Mouse (Mus musculus): ENCODE data around the gene Tshz2. TPM values are rescaled to one million over a fixed set of nuclear protein-coding genes. Genes with fewer than 3 reads are reported as not detected.

The Tshz2 gene
- polyA plus RNA-seq, 1 experiment from 2014 or later = 5.4 TPM

DNA sequence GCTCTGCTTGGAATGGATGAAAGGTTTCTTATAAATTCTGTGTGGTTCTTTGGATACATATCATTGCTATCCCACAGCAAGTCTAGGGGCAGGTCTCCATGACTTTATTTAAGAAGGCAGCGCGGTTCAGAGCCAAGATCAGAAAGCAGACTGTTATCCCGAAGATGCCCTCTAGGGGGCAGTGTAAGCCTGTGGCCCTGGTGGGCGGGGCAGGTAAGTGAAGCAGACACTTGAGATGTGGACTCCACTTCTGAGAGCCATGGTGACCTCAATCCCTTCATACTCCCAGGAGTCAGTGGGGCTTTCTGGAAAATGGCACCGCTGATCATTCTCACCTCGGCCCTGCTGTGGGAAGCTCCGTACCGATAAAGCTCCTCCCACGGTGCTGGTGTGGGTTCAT, 422.6 kb downstream of the Tshz2 start:
- Histone ChIP-seq H3K9ac (ENCODE audit: low read depth, low read length) (no peak overlapping the region), H3K4me3 (ENCODE audit: low read depth, low read length) (no peak overlapping the region), H3K27ac (ENCODE audit: low read depth, low read length) (no peak overlapping the region), H3K9me3 (ENCODE audit: control insufficient read depth, low read length) (no peaks in the 10 kb centered on the region), H3K4me2 (no peak overlapping the region), H3K36me3 (ENCODE audit: control insufficient read depth, insufficient read depth, low read length) (no peaks in the 10 kb centered on the region), H3K4me1 (replicated peaks; ENCODE audit: control insufficient read depth, insufficient read depth, low read length) (no peaks in the 10 kb centered on the region), H3K27me3 (replicated peaks; ENCODE audit: control insufficient read depth, insufficient read depth, low read length) (no peaks in the 10 kb centered on the region)
- 31% methylated on average over 9 of the region's 9 CpGs for WGBS
- DNase-seq (ENCODE audit: low spot score) (peak; percentile 61), ATAC-seq (replicated peaks; ENCODE audit: low FRiP score) (0 out of 2 replicates have a peak, but pooled peaks have one; percentile 35)

DNA sequence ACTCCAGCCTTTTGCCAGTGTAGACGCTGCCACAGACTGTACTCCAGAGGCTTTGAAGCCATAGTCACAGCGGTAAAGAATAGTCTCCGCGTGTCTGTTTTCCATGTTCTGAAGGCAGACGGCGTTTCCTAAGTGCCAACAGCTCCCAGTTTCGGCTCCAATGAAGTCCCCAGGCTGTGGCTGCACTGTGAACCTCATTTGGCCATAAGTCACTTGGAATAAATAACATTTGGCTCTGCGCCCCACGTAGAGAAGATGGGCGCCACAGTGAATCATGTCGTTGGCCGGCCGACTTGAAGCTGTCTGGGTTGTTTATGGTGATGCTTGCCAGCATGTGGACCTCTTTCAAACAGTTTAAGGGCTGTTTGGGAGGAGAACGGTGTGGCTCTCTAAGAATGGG, 426.0 kb downstream of the Tshz2 start:
- no peak overlapping the region for H3K9ac ChIP-seq (ENCODE audit: low read depth, low read length)
- H3K36me3 ChIP-seq (ENCODE audit: control insufficient read depth, insufficient read depth, low read length) = no peaks in the 10 kb centered on the region
- no peak overlapping the region for H3K4me3 ChIP-seq (ENCODE audit: low read depth, low read length)
- 89% methylated on average over 14 of the region's 14 CpGs for WGBS
- H3K27ac ChIP-seq (ENCODE audit: low read depth, low read length) = no peak overlapping the region
- H3K4me2 ChIP-seq = no peak overlapping the region
- no peak for DNase-seq (ENCODE audit: low spot score)
- no peaks in the 10 kb centered on the region for H3K27me3 ChIP-seq (replicated peaks; ENCODE audit: control insufficient read depth, insufficient read depth, low read length)
- no peak for ATAC-seq (replicated peaks; ENCODE audit: low FRiP score)
- no peaks in the 10 kb centered on the region for H3K9me3 ChIP-seq (ENCODE audit: control insufficient read depth, low read length)
- H3K4me1 ChIP-seq (replicated peaks; ENCODE audit: control insufficient read depth, insufficient read depth, low read length) = no peaks in the 10 kb centered on the region

GRCm38 (mm10) chr2:170060066-170060465, 427.3 kb downstream of the Tshz2 start:
- no peak overlapping the region for H3K4me2 ChIP-seq
- ATAC-seq (replicated peaks; ENCODE audit: low FRiP score) (no peak), DNase-seq (ENCODE audit: low spot score) (peak; percentile 46)
- H3K36me3 ChIP-seq (ENCODE audit: control insufficient read depth, insufficient read depth, low read length) = no peaks in the 10 kb centered on the region
- no peaks in the 10 kb centered on the region for H3K4me1 ChIP-seq (replicated peaks; ENCODE audit: control insufficient read depth, insufficient read depth, low read length)
- no peak overlapping the region for H3K27ac ChIP-seq (ENCODE audit: low read depth, low read length)
- no peak overlapping the region for H3K4me3 ChIP-seq (ENCODE audit: low read depth, low read length)
- 59% methylated on average over 4 of the region's 4 CpGs for WGBS
- no peaks in the 10 kb centered on the region for H3K9me3 ChIP-seq (ENCODE audit: control insufficient read depth, low read length)
- no peaks in the 10 kb centered on the region for H3K27me3 ChIP-seq (replicated peaks; ENCODE audit: control insufficient read depth, insufficient read depth, low read length)
- H3K9ac ChIP-seq (ENCODE audit: low read depth, low read length) = no peak overlapping the region

GRCm38 (mm10) chr2:170062378-170062777, 429.6 kb downstream of the Tshz2 start:
- no peak overlapping the region for H3K4me3 ChIP-seq (ENCODE audit: low read depth, low read length)
- DNase-seq (ENCODE audit: low spot score) (no peak), ATAC-seq (replicated peaks; ENCODE audit: low FRiP score) (no peak)
- H3K36me3 ChIP-seq (ENCODE audit: control insufficient read depth, insufficient read depth, low read length) = no peaks in the 10 kb centered on the region
- no peak overlapping the region for H3K4me2 ChIP-seq
- H3K27ac ChIP-seq (ENCODE audit: low read depth, low read length) = no peak overlapping the region
- no peaks in the 10 kb centered on the region for H3K27me3 ChIP-seq (replicated peaks; ENCODE audit: control insufficient read depth, insufficient read depth, low read length)
- no peaks in the 10 kb centered on the region for H3K9me3 ChIP-seq (ENCODE audit: control insufficient read depth, low read length)
- WGBS = 73% methylated on average over 3 of the region's 3 CpGs
- H3K4me1 ChIP-seq (replicated peaks; ENCODE audit: control insufficient read depth, insufficient read depth, low read length) = no peaks in the 10 kb centered on the region
- H3K9ac ChIP-seq (ENCODE audit: low read depth, low read length) = no peak overlapping the region

- no peak for DNase-seq (ENCODE audit: low spot score)
- no peak overlapping the region for H3K27ac ChIP-seq (ENCODE audit: low read depth, low read length)
- no peak overlapping the region for H3K4me2 ChIP-seq
These were observed 437.2 kb downstream of the Tshz2 start for GRCm38 (mm10) chr2:170069976-170070375.

DNA sequence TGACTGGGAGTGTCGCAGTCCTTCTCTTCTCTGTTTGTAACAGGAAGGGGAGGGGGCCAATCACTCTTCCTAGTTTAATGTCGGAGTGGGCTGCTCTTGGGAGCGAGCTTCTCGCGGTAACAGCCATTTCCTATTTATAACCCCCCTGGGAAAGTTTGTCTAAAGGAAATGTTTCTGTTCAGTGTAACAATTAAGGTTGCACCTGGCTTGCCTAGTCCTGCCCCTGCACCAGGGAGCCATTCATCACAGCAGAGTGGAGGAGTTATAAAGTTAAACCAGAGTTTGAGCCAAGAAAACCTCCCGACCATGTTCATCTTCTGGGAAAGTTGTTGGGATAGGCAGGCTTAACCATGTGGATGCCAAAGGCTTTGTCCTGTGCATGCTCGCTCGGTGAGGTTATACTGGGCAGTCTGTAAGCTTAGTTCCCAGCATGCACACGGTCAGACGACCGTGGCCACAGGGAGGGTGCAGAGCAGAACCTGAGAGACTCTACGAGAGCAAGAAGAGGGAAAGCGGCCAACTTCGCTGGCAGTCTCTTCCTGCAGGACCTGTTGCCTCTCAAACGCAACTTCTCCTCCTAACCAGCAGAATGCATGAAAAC, 437.9 kb downstream of the Tshz2 start:
- Histone ChIP-seq H3K9ac (ENCODE audit: low read depth, low read length) (no peak overlapping the region), H3K4me2 (peak overlapping the region; percentile 23; the same call in 1 of the 2 replicates), H3K4me3 (ENCODE audit: low read depth, low read length) (no peak overlapping the region), H3K4me1 (replicated peaks; ENCODE audit: control insufficient read depth, insufficient read depth, low read length) (no peaks in the 10 kb centered on the region), H3K9me3 (ENCODE audit: control insufficient read depth, low read length) (no peaks in the 10 kb centered on the region), H3K27me3 (replicated peaks; ENCODE audit: control insufficient read depth, insufficient read depth, low read length) (no peaks in the 10 kb centered on the region), H3K36me3 (ENCODE audit: control insufficient read depth, insufficient read depth, low read length) (no peaks in the 10 kb centered on the region), H3K27ac (ENCODE audit: low read depth, low read length) (no peak overlapping the region)
- WGBS = 36% methylated on average over 15 of the region's 15 CpGs
- no peak for ATAC-seq (replicated peaks; ENCODE audit: low FRiP score)
- DNase-seq (ENCODE audit: low spot score) = peak; percentile 33

More at GRCm38 (mm10) chr2:170069976-170070375, 437.2 kb downstream of the Tshz2 start:
- H3K4me1 ChIP-seq (replicated peaks; ENCODE audit: control insufficient read depth, insufficient read depth, low read length) = no peaks in the 10 kb centered on the region
- WGBS = 79% methylated on average over 5 of the region's 5 CpGs
- no peaks in the 10 kb centered on the region for H3K36me3 ChIP-seq (ENCODE audit: control insufficient read depth, insufficient read depth, low read length)
- H3K9me3 ChIP-seq (ENCODE audit: control insufficient read depth, low read length) = no peaks in the 10 kb centered on the region
- H3K9ac ChIP-seq (ENCODE audit: low read depth, low read length) = no peak overlapping the region
- no peaks in the 10 kb centered on the region for H3K27me3 ChIP-seq (replicated peaks; ENCODE audit: control insufficient read depth, insufficient read depth, low read length)
- ATAC-seq (replicated peaks; ENCODE audit: low FRiP score) = no peak
- no peak overlapping the region for H3K4me3 ChIP-seq (ENCODE audit: low read depth, low read length)

DNA sequence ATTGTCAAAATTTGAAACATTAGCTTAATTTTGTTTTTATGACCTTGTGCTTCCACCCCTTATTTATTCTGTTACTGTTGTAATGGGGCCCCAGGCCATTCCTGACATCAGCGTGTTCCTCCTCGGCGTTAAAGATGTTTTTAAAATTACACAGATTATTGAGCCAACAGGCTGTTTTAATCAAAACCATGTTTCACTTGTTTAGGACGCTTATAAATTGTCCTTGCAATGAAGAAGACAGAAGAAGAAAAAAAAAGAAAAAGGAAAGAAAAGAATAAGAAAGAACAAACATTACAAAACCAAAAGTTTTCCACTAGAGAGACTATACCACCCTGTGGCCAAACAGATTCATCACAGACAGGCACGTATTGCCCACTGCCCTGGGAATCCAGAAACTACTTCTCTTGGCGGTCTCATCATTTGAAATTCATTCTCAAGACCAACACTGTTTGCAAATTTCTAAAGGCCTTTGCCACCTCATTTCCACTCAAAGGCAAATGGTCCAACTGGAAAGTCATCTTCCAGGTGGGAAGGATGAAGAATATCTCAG, 444.2 kb downstream of the Tshz2 start:
- DNase-seq (ENCODE audit: low spot score) = no peak
- ATAC-seq (replicated peaks; ENCODE audit: low FRiP score) = no peak
- no peak overlapping the region for H3K4me3 ChIP-seq (ENCODE audit: low read depth, low read length)
- H3K9ac ChIP-seq (ENCODE audit: low read depth, low read length) = no peak overlapping the region
- no peak overlapping the region for H3K27ac ChIP-seq (ENCODE audit: low read depth, low read length)
- no peaks in the 10 kb centered on the region for H3K4me1 ChIP-seq (replicated peaks; ENCODE audit: control insufficient read depth, insufficient read depth, low read length)
- no peaks in the 10 kb centered on the region for H3K27me3 ChIP-seq (replicated peaks; ENCODE audit: control insufficient read depth, insufficient read depth, low read length)
- H3K36me3 ChIP-seq (ENCODE audit: control insufficient read depth, insufficient read depth, low read length) = no peaks in the 10 kb centered on the region
- 77% methylated on average over 6 of the region's 6 CpGs for WGBS
- H3K4me2 ChIP-seq = no peak overlapping the region
- no peaks in the 10 kb centered on the region for H3K9me3 ChIP-seq (ENCODE audit: control insufficient read depth, low read length)

DNA sequence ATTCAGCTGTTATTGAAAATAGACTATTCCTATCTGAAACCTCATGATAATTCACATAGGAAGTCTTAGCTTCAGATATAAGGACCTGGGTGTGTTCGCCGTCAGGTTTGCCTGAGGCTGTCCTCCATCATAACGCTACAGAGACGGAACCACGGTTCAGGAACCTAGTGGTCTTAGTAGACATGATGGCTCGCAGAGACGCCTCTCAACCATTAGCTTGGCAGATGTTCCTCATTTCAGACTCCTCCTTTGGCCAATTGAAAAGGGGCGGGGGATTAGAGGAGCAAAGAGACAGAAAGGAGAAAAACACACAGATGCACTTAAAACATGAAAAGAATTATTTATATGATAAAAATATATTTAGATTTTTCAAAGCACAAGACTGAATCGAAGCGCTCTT, 445.2 kb downstream of the Tshz2 start:
- Histone ChIP-seq H3K36me3 (ENCODE audit: control insufficient read depth, insufficient read depth, low read length) (no peaks in the 10 kb centered on the region), H3K27me3 (replicated peaks; ENCODE audit: control insufficient read depth, insufficient read depth, low read length) (no peaks in the 10 kb centered on the region), H3K4me1 (replicated peaks; ENCODE audit: control insufficient read depth, insufficient read depth, low read length) (no peaks in the 10 kb centered on the region), H3K4me3 (ENCODE audit: low read depth, low read length) (no peak overlapping the region), H3K9me3 (ENCODE audit: control insufficient read depth, low read length) (no peaks in the 10 kb centered on the region), H3K4me2 (no peak overlapping the region), H3K9ac (ENCODE audit: low read depth, low read length) (no peak overlapping the region), H3K27ac (ENCODE audit: low read depth, low read length) (no peak overlapping the region)
- ATAC-seq (replicated peaks; ENCODE audit: low FRiP score) = no peak
- no peak for DNase-seq (ENCODE audit: low spot score)
- 66% methylated on average over 10 of the region's 10 CpGs for WGBS

GRCm38 (mm10) chr2:170078442-170079017, 445.7 kb downstream of the Tshz2 start:
- no peaks in the 10 kb centered on the region for H3K9me3 ChIP-seq (ENCODE audit: control insufficient read depth, low read length)
- no peaks in the 10 kb centered on the region for H3K36me3 ChIP-seq (ENCODE audit: control insufficient read depth, insufficient read depth, low read length)
- DNase-seq (ENCODE audit: low spot score) (no peak), ATAC-seq (replicated peaks; ENCODE audit: low FRiP score) (no peak; the same call in 1 of the 2 replicates)
- H3K4me1 ChIP-seq (replicated peaks; ENCODE audit: control insufficient read depth, insufficient read depth, low read length) = no peaks in the 10 kb centered on the region
- H3K27ac ChIP-seq (ENCODE audit: low read depth, low read length) = no peak overlapping the region
- no peak overlapping the region for H3K9ac ChIP-seq (ENCODE audit: low read depth, low read length)
- 42% methylated on average over 15 of the region's 15 CpGs for WGBS
- no peaks in the 10 kb centered on the region for H3K27me3 ChIP-seq (replicated peaks; ENCODE audit: control insufficient read depth, insufficient read depth, low read length)
- no peak overlapping the region for H3K4me2 ChIP-seq
- H3K4me3 ChIP-seq (ENCODE audit: low read depth, low read length) = no peak overlapping the region
